Mouse (Mus musculus) midbrain, embryonic 14.5 days (tissue): ENCODE measurements at regions not wholly inside any gene's neighbourhood (a gene's known extent, or its start where the extent isn't known, plus 50 kb on each side); places are given as distances from the start of the nearest gene placed in this dataset.

Experiments used
- ATAC-seq: fragments of 200-750 bp; cut with Nextera tagmentation; 2 replicates; pipeline ENCODE4 v1.8.0; 2017; ENCODE audit warnings: moderate number of reproducible peaks, moderate library complexity; ENCODE audit not compliant: low FRiP score, low TSS enrichment
- DNase-seq: peaks from one replicate; pipeline ENCODE4 v3.0.0-alpha.2; 2015
- H3K27ac ChIP-seq: fragments of 300-500 bp; sonication (generic); replicated peaks from 2 replicates; pipeline ENCODE4 v1.5.1; 2014; ENCODE audit warnings: mild to moderate bottlenecking, low read depth, low read length, moderate library complexity
- H3K27me3 ChIP-seq: fragments of 300-500 bp; sonication (generic); 2 replicates; pipeline ENCODE4 v1.6.1; 2014; ENCODE audit warnings: low read length, control low read depth, mixed read lengths; ENCODE audit not compliant: control insufficient read depth, insufficient read depth
- H3K36me3 ChIP-seq: fragments of 300-500 bp; sonication (generic); 2 replicates; pipeline ENCODE4 v1.6.1; 2014; ENCODE audit warnings: low read length, control low read depth; ENCODE audit not compliant: control insufficient read depth, insufficient read depth
- H3K4me1 ChIP-seq: fragments of 300-500 bp; sonication (generic); 2 replicates; pipeline ENCODE4 v1.6.1; 2014; ENCODE audit warnings: mild to moderate bottlenecking, antibody characterized with exemption, low read length, control low read depth; ENCODE audit not compliant: control insufficient read depth, insufficient read depth
- H3K4me2 ChIP-seq: fragments of 300-500 bp; sonication (generic); 2 replicates; pipeline ENCODE4 v1.6.1; 2014; ENCODE audit warnings: mild to moderate bottlenecking, low read length, moderate library complexity
- H3K4me3 ChIP-seq: fragments of 300-500 bp; sonication (generic); replicated peaks from 2 replicates; pipeline ENCODE4 v1.5.1; 2014; ENCODE audit warnings: low read depth, low read length
- H3K9ac ChIP-seq: fragments of 300-500 bp; sonication (generic); replicated peaks from 2 replicates; pipeline ENCODE4 v1.6.1; 2014; ENCODE audit warnings: mild to moderate bottlenecking, low read length, moderate library complexity
- H3K9me3 ChIP-seq: fragments of 300-500 bp; sonication (generic); 2 replicates; pipeline ENCODE4 v1.6.1; 2016; ENCODE audit warnings: low read length, control low read depth, mixed read lengths; ENCODE audit not compliant: control insufficient read depth
- WGBS: fragments of 180-500 bp; shearing (Covaris S2); extraction: QIAGEN DNeasy Blood & Tissue Kit; methylation state at CpG from one replicate; pipeline ENCODE4 v1.1.7; 2014; 5-methylcytosine and 5-hydroxymethylcytosine counted together

DNA sequence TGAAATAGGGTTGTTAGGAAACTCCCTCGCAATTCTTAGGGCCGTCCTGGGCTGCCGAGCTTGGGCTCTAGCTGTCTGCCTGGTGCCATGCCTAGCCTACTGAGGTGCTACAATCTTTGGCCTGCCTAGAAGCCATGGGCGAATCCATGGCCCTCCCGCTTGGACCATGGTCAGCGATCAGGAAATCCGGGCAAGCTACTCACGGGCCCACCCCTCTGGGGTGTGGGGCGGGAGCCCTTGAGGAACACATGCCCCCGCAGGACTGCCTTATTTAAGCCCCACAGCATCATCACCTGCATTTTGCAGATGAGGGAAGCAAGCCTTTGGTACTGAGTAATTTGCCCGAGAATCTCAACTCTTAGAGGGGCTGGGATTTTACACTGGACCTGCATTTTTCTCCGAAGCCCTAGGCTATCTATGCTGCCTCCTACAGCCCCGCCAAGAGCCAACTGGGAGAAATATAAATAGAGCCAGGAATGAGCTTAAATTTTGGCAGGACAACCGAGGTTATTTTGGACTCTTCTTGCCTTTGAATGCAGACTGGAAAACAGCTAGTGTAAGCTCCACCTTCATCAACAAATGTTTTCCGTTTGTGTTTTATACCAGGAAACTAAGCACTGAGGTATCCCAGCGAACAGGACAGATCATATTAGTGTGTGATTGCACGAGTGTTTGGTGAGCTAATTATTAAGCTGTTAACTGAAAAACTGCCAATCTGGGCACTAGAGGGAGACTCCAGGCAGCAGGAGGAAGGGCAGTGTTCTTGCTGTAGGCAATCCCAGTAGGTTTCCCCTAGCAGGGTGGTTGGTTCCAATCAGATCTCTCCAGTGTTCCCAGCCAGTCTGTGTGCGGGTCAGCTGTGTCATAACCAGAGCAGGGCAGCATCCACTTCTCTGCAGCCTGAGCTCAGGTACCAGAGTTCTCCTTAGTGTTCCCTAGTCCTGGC is 183.6 kb upstream of the Foxn2 start:
- 3% methylated on average over 18 of the region's 18 CpGs for WGBS
- Histone ChIP-seq H3K9ac (peak overlapping the region; percentile 95), H3K4me3 (peak overlapping the region; percentile 65), H3K9me3 (no peaks in the 10 kb centered on the region), H3K4me1 (peaks cover 9% of the 10 kb centered on the region; the same call in 1 of the 2 replicates), H3K27ac (peak overlapping the region; percentile 94), H3K27me3 (no peaks in the 10 kb centered on the region), H3K36me3 (no peaks in the 10 kb centered on the region), H3K4me2 (peak overlapping the region; percentile 94)
- DNase-seq (peak; percentile 84), ATAC-seq (peak; percentile 66)

GRCm38 (mm10) chr17:88258361-88258796 is 182.1 kb upstream of the Foxn2 start:
- no peak for DNase-seq

GRCm38 (mm10) chr17:88260176-88260575 is 180.3 kb upstream of the Foxn2 start:
- no peak for ATAC-seq
- peaks cover 9% of the 10 kb centered on the region; the same call in 1 of the 2 replicates for H3K4me1 ChIP-seq
- H3K4me2 ChIP-seq, result no peak overlapping the region
- H3K27ac ChIP-seq, result no peak overlapping the region
- DNase-seq, result no peak
- H3K27me3 ChIP-seq, result no peaks in the 10 kb centered on the region
- H3K9ac ChIP-seq, result no peak overlapping the region
- no peaks in the 10 kb centered on the region for H3K36me3 ChIP-seq
- H3K9me3 ChIP-seq, result no peaks in the 10 kb centered on the region
- 92% methylated on average over 7 of the region's 7 CpGs for WGBS
- no peak overlapping the region for H3K4me3 ChIP-seq

More at GRCm38 (mm10) chr17:88258361-88258796, 182.1 kb upstream of the Foxn2 start:
- Histone ChIP-seq H3K9ac (no peak overlapping the region), H3K27ac (no peak overlapping the region), H3K4me1 (peaks cover 9% of the 10 kb centered on the region; the same call in 1 of the 2 replicates), H3K4me2 (no peak overlapping the region), H3K4me3 (no peak overlapping the region), H3K9me3 (no peaks in the 10 kb centered on the region), H3K36me3 (no peaks in the 10 kb centered on the region), H3K27me3 (no peaks in the 10 kb centered on the region)
- 77% methylated on average over 11 of the region's 11 CpGs for WGBS
- no peak for ATAC-seq

DNA sequence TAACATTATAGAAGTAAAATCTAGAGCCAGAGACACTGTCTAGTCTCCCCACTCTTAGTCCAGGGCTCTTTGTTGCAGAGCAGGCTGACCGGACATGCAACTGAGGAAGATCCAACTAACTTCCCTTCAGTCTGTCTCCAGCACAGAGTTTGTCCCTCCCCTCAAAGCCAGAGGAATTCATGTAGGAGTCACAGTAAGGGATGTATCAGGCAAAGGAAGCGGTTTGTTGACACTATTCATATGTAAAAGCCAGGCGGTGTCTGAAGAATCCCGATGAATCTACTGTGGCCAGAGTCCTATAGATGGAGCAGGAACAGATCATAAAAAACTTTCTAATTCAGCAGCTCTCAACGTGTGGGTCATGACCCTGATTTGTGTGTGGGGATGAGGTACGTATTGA is 179.7 kb upstream of the Foxn2 start:
- 52% methylated on average over 6 of the region's 6 CpGs for WGBS
- Histone ChIP-seq H3K9me3 (no peaks in the 10 kb centered on the region), H3K27me3 (no peaks in the 10 kb centered on the region), H3K9ac (no peak overlapping the region), H3K4me1 (peaks cover 9% of the 10 kb centered on the region; the same call in 1 of the 2 replicates), H3K36me3 (no peaks in the 10 kb centered on the region), H3K27ac (no peak overlapping the region), H3K4me2 (no peak overlapping the region), H3K4me3 (no peak overlapping the region)
- DNase-seq (no peak), ATAC-seq (no peak)

DNA sequence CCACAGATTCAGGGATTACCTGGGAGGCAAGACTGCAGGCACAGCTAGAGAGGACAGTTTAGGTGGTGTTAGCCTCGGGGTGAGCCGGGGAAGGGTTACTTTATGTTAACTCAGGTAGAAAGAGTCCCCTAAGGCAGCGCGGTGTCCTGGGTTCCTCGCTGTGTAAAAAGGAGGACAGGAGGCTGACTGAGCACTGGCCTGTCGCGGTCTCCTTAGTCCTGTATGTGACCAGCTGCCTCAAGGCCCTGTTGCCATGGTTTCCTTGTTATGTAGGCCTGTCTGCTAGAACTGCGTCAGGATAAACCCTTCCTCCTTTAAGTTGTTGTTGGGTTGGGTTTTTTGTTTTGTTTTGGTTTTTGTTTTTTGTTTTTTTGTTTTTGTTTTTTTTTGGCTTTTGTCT is 179.0 kb upstream of the Foxn2 start:
- H3K36me3 ChIP-seq, result no peaks in the 10 kb centered on the region
- no peak for ATAC-seq
- no peak overlapping the region for H3K27ac ChIP-seq
- H3K9me3 ChIP-seq, result no peaks in the 10 kb centered on the region
- H3K4me3 ChIP-seq, result no peak overlapping the region
- 26% methylated on average over 8 of the region's 8 CpGs for WGBS
- no peak overlapping the region for H3K9ac ChIP-seq
- DNase-seq, result peak; percentile 46
- H3K27me3 ChIP-seq, result no peaks in the 10 kb centered on the region
- H3K4me1 ChIP-seq, result peaks cover 9% of the 10 kb centered on the region; the same call in 1 of the 2 replicates
- no peak overlapping the region for H3K4me2 ChIP-seq

DNA sequence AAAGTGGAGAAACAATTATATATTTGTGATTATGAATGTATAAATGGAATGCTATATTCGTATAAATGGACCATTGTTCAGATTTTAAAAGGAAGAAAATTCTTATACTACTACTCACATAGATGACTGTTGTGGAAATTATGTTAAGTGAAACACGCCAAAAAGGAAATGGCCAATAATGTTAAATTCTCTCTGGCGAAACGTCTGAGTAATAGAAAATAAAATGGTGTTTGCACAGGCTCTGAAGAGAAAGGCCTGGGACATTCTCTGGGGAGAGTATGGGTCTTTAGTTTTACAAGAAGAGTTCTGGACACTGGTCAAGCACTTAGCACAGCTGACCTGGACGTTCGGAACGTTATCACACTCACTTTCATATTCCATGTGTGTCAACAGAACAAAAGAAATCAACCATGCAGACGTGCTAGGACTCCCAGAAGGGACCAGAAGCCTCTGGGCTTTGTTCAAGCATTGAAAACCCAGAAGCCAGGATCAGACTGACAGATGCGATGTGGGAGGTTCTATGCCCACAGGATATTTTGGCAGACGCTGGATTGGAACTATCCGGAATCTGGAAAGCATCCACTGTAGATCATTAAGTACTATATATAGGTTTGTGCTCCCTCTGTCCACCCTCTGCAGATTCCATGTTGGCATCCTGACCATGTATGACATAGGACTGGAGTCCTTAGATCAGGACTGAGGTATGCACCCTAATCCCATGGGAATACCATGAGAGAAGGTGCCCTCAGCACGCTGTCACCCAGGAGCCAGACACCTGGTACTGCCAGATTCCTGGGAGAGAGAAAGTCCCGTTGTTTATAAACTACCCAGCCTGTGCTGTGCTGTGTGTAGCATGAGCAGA is 178.0 kb upstream of the Foxn2 start:
- no peak overlapping the region for H3K4me2 ChIP-seq
- H3K27ac ChIP-seq, result no peak overlapping the region
- ATAC-seq (no peak), DNase-seq (peak; percentile 28)
- 60% methylated on average over 13 of the region's 13 CpGs for WGBS
- H3K4me1 ChIP-seq, result no peaks in the 10 kb centered on the region
- no peaks in the 10 kb centered on the region for H3K27me3 ChIP-seq
- H3K9ac ChIP-seq, result no peak overlapping the region
- no peaks in the 10 kb centered on the region for H3K36me3 ChIP-seq
- H3K4me3 ChIP-seq, result no peak overlapping the region
- H3K9me3 ChIP-seq, result no peaks in the 10 kb centered on the region

GRCm38 (mm10) chr17:88265291-88265690 is 175.2 kb upstream of the Foxn2 start:
- no peaks in the 10 kb centered on the region for H3K4me1 ChIP-seq
- no peak for DNase-seq
- H3K4me3 ChIP-seq, result no peak overlapping the region
- H3K27ac ChIP-seq, result no peak overlapping the region
- no peaks in the 10 kb centered on the region for H3K36me3 ChIP-seq
- no peak overlapping the region for H3K9ac ChIP-seq
- no peaks in the 10 kb centered on the region for H3K27me3 ChIP-seq
- H3K9me3 ChIP-seq, result no peaks in the 10 kb centered on the region
- 94% methylated on average over 13 of the region's 13 CpGs for WGBS
- ATAC-seq, result no peak
- no peak overlapping the region for H3K4me2 ChIP-seq

DNA sequence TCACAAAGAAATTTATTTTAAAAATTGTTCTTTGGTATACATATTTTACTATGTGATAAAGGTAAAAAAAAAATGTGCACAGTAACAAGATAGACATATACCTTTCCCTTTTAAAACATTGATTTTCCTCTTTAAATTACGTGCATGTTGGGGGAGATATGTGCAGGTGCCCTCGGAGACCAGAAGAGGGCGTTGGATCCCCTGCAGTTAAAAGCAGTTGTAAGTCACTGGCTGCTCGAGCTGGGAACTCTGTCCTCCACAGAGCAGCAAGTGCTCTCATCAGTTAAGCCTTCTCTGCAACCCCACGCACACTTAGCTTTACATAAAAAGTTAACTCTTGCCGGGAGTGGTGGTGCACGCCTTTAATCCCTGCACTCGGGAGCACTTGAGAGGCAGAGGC is 172.3 kb upstream of the Foxn2 start:
- Histone ChIP-seq H3K4me1 (no peaks in the 10 kb centered on the region), H3K9ac (no peak overlapping the region), H3K36me3 (no peaks in the 10 kb centered on the region), H3K27ac (no peak overlapping the region), H3K4me3 (no peak overlapping the region), H3K9me3 (no peaks in the 10 kb centered on the region), H3K4me2 (no peak overlapping the region), H3K27me3 (no peaks in the 10 kb centered on the region)
- DNase-seq (no peak), ATAC-seq (no peak)
- 85% methylated on average over 8 of the region's 8 CpGs for WGBS
